ENCODE assay signal across 15 mouse cellular contexts in the genomic region with DNA sequence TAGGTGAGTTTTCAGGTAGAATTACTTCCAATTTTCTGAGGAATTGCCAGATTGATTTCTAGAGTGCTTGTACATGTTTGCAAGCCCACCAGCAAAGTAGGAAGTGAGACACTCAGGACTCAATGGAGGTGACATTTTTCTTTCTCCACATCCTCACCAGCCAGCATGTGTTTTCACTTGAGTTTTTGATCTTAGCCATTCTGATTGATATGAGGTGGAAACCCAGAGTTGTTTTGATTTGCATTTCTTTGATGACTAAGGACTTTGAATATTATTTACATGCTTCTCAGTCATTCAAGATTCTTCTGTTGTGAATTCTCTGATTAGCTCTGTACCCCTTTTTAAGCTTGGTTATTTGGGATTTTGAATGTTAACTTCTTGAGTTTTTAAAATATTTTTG.
"Had no signal": no experiment of that assay in that cellular context is flagged by ENCODE, and none has a peak within 500 bp of the region (broad histone marks: within the 10 kb centered on the region; RNA-seq: fewer than 3 reads in every experiment).

No protein-coding gene starts in this region.

- H3K4me1 ChIP-seq: lung, embryonic 15.5 days; megakaryocyte, embryonic 14.5 days; midbrain, embryonic 13.5 days; midbrain, embryonic 15.5 days; neural tube, embryonic 12.5 days had no signal

- DNase-seq: lung, adult 18-20 months; lung, postnatal 14 days; lung, postnatal 36 days; right cerebral cortex, postnatal 25 days; right cerebral cortex, postnatal 4 days; spleen, adult 18-20 months; thymus, adult 2 months; thymus, postnatal 25 days; thymus, postnatal 4 days had no signal

- ATAC-seq: lung, postnatal 0 days; midbrain, embryonic 13.5 days; midbrain, embryonic 15.5 days had no signal

- H3K4me3 ChIP-seq: lung, embryonic 15.5 days; megakaryocyte, embryonic 14.5 days; midbrain, embryonic 13.5 days; midbrain, embryonic 15.5 days; neural tube, embryonic 12.5 days had no signal
